Mouse (Mus musculus): ENCODE data around the gene Ascc1.
"Not testable (repeated sequence)": the region's sequence is repeated elsewhere in the genome, so short reads cannot be mapped to it uniquely, and the experiment has no call there.

Ascc1 gene

DNA sequence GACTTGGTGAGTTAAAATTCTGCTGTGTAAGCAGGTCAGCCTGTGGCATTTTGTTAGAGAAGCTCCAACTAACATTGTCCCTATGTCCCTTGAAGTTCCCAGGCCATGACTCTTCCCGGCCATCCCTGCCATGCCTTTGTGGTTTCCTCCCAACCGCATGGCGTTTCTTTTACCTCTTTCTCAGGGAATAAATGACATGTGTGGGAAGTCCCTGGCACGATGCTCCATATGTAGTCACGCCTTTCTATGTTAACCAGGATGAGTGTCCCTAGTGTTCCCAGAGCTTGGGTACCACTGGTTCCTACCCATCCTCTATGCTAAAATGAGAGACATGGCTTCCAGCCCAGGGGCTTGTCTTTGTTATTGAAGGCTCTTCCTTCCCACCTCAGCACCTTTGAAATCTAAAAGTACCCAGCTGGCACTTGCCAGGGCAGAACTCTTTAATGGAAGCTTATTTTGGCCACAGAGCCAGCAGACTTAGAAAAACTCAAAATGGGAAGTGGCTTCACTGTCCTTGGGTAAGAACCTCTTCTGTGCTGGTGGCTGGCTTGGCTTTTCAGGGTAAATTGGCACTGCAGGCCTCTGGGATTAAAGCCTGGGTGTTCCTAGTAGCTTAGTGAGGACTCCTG, 24.8 kb upstream of the Ascc1 start:
- no peak for DNase-seq

GRCm38 (mm10) chr10:59978401-59978800, 24.2 kb upstream of the Ascc1 start:
- DNase-seq, result peak; percentile 48

- DNase-seq, result peak; percentile 96
These were observed 23.5 kb upstream of the Ascc1 start for GRCm38 (mm10) chr10:59978873-59979743.

DNA sequence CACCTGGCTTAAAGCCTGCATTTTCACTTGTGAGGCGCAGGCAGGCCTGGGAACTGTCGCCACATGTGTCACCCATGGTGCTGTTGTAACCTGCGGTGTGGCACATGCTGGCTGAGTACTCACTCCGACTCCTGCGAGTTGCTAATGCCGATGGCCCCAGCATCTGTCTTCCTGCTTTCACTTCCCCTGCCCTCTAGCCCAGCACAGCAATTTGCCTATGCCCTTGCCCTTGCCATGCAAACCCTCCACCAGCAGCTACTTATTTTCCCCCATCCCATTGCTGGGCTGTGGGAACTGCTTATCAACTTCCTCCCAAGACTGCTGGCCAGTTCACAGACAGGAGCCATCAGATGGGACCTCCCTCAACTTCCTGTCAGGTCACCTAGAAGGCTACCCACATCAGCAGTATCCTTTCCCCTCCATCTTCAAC, 21.8 kb upstream of the Ascc1 start:
- peak; percentile 44 for DNase-seq

- no peak for DNase-seq
These were observed 21.3 kb upstream of the Ascc1 start for GRCm38 (mm10) chr10:59981336-59981735.

GRCm38 (mm10) chr10:59981792-59982191, 20.8 kb upstream of the Ascc1 start:
- no peak for DNase-seq

DNA sequence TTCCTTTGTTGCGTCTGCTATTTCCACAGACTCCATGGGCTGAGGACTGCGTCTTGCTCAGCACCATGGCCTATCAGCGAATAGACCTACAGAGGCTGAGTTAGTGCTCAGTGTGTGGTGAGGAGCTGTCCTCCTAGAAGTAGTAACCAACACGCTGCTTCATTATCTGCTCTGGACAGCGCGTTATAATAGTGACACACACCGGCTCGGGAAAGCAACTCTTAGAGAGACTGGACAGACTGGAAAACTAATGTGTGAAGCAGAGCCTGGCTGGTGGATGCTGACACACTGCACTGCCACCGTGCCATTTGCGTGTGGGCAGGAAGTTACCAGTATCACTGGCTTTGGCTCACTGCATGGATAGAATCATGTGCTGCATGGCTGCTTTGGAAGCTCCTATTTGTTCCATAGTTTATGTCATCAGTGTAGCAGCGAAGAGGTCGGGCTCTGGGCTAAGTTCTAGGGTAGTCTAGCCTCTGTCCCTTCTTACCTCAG, 20.2 kb upstream of the Ascc1 start:
- no peak for DNase-seq

DNA sequence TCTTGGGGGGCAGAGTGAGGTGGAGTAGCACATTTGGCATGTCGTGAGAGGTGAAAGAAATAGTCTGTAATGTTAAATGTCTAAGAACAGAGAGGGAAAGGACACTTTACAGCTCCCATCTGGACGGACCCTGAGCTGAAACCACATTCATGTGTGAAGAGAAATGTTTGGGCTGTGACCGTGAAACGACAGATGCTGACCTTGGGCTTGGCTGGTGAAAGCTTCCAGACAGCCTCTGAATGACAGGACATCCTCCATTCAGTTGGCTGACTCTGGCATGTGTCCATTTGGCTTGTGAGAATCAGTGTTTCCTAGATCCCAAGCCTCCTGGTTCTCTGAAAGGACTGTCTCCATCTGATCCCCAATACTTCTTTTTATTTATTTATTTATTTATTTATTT, 14.6 kb upstream of the Ascc1 start:
- DNase-seq, result peak; percentile 66

- DNase-seq, result no peak
These were observed 12.2 kb upstream of the Ascc1 start for GRCm38 (mm10) chr10:59990393-59990792.

GRCm38 (mm10) chr10:59991262-59991880, 11.2 kb upstream of the Ascc1 start:
- no peak for DNase-seq

GRCm38 (mm10) chr10:59992024-59992423, 10.6 kb upstream of the Ascc1 start:
- no peak for DNase-seq

DNA sequence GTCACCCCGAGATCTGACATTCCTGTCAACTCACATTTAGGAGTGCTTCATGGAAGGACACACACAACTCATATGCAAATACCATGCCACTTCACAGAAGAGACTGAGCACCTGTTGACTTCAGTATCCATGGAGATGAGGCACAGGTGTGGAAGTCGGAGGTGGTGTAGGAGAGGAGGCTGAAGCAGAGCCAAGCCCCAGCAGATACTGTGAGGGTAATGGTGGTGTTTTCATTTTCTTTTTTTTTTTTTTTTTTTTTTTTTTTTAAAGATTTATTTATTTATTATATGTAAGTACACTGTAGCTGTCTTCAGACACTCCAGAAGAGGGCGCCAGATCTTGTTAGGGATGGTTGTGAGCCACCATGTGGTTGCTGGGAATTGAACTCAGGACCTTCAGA, 8.8 kb upstream of the Ascc1 start:
- DNase-seq, result not testable (repeated sequence)

DNA sequence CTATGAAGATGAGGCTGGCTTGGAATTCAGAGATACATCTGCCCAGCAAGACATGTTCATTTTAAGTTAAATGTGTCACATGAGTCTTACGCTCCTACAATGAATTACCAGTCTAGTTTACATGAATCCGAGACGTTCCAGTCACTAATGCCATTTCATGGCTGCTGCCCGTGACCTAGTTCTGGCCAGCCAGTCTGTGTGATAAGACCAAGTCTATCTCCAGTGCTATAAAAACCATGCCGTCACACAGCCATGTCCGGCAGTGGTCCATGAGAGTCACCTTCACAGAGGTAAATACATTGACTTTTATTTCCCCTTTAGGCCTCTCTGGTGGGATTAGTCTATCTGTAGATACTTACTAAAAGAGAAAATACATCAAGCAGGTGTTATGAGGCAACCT, 6.7 kb upstream of the Ascc1 start:
- DNase-seq, result no peak

DNA sequence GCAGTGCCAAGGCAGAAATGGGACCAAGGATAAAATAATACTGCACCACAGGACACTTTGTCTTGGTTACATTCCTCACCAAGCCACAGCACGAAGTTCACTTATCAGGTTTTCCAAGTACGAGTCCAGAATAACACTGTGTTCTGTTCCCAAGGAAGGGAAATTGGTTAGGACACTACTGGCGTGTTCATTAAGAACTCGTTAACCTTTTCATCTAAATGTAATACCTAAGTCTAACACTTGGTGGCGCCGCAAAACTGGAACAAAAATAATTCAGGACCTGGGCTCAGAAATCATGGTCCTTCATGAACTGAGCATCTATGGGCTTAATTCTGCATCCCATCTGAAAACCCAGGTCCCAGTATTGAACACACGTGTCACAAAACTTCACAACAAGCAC, 5.0 kb upstream of the Ascc1 start:
- peak; percentile 74 for DNase-seq

- DNase-seq, result no peak
These were observed 3.5 kb upstream of the Ascc1 start for GRCm38 (mm10) chr10:59999057-59999456.

GRCm38 (mm10) chr10:60001663-60002062, 942 bp upstream of the Ascc1 start:
- not testable (repeated sequence) for DNase-seq

- no peak for DNase-seq
These were observed 402 bp upstream of the Ascc1 start for GRCm38 (mm10) chr10:60002203-60002602.

- DNase-seq, result no peak
These were observed 678 bp downstream of the Ascc1 start for GRCm38 (mm10) chr10:60003213-60003752.

DNA sequence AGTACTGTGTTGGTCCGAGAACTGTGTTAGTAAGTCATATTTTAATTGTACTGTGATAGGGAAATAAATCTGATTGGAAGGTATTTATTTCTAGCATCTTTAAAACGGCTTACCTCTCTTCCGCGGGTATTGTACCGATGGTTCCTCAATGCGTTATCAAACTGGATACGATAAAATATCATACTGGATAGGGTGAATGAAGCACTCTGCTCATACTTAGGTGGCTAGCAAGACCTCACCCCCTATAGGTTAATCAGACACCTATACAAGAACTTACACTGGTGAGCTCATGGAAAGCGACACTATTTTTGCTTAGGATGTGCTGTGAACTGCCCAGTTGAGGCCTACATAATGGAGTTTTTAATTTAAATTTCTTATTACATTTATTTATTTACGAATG, 1.2 kb downstream of the Ascc1 start:
- DNase-seq, result no peak

- DNase-seq, result peak; percentile 60
These were observed 2.7 kb downstream of the Ascc1 start for GRCm38 (mm10) chr10:60005264-60005663.

DNA sequence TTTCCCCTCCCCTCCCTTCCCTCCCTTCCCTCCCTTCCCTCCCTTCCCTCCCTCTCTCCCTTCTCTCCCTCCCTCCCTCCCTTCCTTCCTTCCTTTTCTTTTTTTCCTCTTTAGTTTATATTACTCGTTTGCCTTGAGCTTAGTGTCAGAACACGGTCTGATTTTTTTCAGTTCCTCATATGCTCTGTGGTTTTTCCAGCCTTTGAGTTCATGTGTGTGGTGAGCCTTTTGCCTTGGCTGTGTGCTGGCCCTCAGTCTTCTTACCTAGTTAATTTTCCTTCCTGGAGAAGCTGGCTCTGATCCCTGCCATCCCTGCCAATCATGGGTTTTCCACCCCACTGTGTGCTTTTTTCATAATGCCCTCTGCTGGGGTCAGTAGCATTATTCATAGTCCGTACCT, 6.5 kb downstream of the Ascc1 start:
- DNase-seq, result no peak

DNA sequence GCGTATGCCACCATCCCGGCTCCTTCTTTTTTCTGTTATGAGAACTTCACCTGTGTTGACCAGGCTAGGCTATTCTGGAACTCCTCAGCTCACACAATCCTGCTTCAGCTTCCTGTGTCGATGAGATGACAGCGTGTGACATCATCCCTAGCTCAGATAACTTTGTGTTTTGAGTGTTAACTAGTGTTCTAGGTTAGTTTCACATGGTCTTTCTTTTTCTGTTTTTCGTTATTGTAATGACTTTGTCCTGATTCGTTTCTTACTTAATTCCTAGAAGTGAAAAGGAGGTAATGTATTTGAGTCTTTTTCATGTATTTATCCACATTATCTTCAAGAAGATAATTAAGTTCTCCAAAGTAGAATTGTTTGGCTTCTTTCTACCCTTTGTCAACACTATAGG, 13.6 kb downstream of the Ascc1 start:
- no peak for DNase-seq

GRCm38 (mm10) chr10:60019299-60019698, 16.7 kb downstream of the Ascc1 start:
- no peak for DNase-seq
